Mouse (Mus musculus): ENCODE results near the gene Dcaf11. TPM values are rescaled to one million over a fixed set of nuclear protein-coding genes. Genes with fewer than 3 reads are reported as not detected.

The Dcaf11 gene
- polyA plus RNA-seq, 1 experiment from 2014 or later = 66.2 TPM

DNA sequence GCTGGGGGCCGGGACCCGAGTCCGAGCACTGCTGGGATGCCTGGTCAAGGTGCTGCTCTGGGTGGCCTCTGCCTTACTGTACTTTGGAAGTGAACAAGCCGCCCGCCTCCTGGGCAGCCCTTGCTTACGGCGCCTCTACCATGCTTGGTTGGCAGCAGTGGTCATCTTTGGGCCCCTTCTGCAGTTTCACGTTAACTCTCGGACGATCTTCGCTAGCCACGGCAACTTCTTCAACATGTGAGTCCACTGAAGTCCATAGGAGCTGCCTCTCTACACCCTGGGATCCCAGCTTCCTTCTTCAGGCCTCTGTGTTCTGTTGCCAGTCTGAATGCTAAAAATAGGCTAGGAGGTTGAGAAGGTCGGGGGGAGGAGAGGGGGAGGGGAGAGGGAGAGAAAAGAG is 15.9 kb downstream of the Dcaf11 start:
- Histone ChIP-seq H3K27ac (peak overlapping the region; percentile 98), H3K36me3 (peaks cover 9% of the 10 kb centered on the region), H3K27me3 (no peaks in the 10 kb centered on the region), H3K9me3 (replicated peaks) (no peaks in the 10 kb centered on the region), H3K4me2 (peak overlapping the region; percentile 64), H3K4me3 (peak overlapping the region; percentile 51), H3K9ac (peak overlapping the region; percentile 65), H3K4me1 (replicated peaks) (peaks cover 43% of the 10 kb centered on the region)
- 0 out of 2 replicates have a peak, but pooled peaks have one; percentile 28 for ATAC-seq (replicated peaks; ENCODE audit: insufficient number of reproducible peaks, insufficient read depth, low FRiP score, low read depth)
- 28% methylated on average over 13 of the region's 13 CpGs for WGBS

DNA sequence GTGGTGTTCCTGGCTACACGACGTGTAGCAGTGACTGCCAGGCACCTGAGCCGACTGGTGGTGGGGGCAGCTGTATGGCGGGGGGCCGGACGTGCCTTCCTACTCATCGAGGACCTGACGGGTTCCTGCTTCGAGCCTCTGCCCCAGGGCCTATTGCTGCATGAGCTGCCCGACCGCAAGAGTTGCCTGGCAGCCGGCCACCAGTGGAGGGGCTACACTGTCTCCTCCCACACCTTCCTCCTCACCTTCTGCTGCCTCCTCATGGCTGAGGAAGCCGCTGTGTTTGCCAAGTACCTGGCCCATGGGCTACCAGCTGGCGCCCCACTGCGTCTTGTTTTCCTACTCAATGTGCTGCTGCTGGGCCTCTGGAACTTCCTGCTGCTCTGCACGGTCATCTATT is 16.6 kb downstream of the Dcaf11 start:
- ATAC-seq (replicated peaks; ENCODE audit: insufficient number of reproducible peaks, insufficient read depth, low FRiP score, low read depth) = no peak
- Histone ChIP-seq H3K27me3 (no peaks in the 10 kb centered on the region), H3K4me3 (peak overlapping the region; percentile 51), H3K4me2 (peak overlapping the region; percentile 64), H3K4me1 (replicated peaks) (peaks cover 39% of the 10 kb centered on the region), H3K36me3 (peaks cover 15% of the 10 kb centered on the region), H3K9me3 (replicated peaks) (no peaks in the 10 kb centered on the region), H3K27ac (peak overlapping the region; percentile 98), H3K9ac (peak overlapping the region; percentile 65; the same call in 1 of the 2 replicates)
- WGBS = 50% methylated on average over 16 of the region's 16 CpGs

GRCm38 (mm10) chr14:55577871-55578667 is 18.3 kb downstream of the Dcaf11 start, which contains the start of gene Psme1:
Psme1 (plus strand) TSS chr14:55578123.
- Histone ChIP-seq H3K4me2 (peak within 1 kb of the TSS; percentile 78), H3K9ac (peak within 1 kb of the TSS; percentile 88), H3K27ac (peak within 1 kb of the TSS; percentile 98), H3K4me1 (replicated peaks) (peaks cover 39% of the 10 kb centered on the region), H3K27me3 (no peaks in the 10 kb centered on the region), H3K36me3 (peaks cover 20% of the 10 kb centered on the region), H3K9me3 (replicated peaks) (no peaks in the 10 kb centered on the region), H3K4me3 (peak within 1 kb of the TSS; percentile 79)
- under 1% methylated on average over 32 of the region's 32 CpGs for WGBS
- peak; percentile 84 for ATAC-seq (replicated peaks; ENCODE audit: insufficient number of reproducible peaks, insufficient read depth, low FRiP score, low read depth)

DNA sequence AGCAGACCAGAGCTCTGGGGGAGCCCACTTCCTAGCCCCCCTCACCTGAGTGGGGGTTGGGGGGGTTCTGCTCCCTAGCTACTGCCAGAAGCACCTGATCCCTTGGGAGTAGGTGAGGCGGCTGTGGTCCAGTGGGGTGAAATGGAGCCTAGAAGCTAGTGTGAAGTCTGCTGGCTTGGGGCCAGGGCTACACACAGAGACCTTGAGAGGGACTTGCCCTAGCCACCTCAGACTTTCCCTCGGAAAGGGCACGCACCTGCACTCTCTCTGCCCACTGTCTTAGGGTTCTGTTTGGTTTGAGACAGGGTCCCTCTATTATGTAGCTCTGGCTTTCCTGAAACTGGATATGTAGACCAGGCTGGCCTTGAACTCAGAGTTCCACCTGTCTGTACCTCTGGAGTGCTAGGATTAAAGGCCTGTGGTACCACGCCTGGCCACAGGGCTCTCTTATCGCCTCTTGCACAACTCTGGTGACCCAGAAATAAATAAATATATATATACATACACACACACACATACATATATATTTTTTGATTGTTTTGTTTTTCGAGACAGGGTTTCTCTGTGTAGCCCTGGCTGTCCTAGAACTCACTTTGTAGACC is 19.0 kb downstream of the Dcaf11 start:
- no peaks in the 10 kb centered on the region for H3K27me3 ChIP-seq
- H3K27ac ChIP-seq = peak overlapping the region; percentile 86
- peaks cover 20% of the 10 kb centered on the region for H3K36me3 ChIP-seq
- peak overlapping the region; percentile 88 for H3K9ac ChIP-seq
- 22% methylated on average over 6 of the region's 6 CpGs for WGBS
- H3K4me1 ChIP-seq (replicated peaks) = peaks cover 39% of the 10 kb centered on the region
- H3K4me3 ChIP-seq = peak overlapping the region; percentile 79
- ATAC-seq (replicated peaks; ENCODE audit: insufficient number of reproducible peaks, insufficient read depth, low FRiP score, low read depth) = peak; percentile 28
- H3K4me2 ChIP-seq = peak overlapping the region; percentile 78
- H3K9me3 ChIP-seq (replicated peaks) = no peaks in the 10 kb centered on the region

DNA sequence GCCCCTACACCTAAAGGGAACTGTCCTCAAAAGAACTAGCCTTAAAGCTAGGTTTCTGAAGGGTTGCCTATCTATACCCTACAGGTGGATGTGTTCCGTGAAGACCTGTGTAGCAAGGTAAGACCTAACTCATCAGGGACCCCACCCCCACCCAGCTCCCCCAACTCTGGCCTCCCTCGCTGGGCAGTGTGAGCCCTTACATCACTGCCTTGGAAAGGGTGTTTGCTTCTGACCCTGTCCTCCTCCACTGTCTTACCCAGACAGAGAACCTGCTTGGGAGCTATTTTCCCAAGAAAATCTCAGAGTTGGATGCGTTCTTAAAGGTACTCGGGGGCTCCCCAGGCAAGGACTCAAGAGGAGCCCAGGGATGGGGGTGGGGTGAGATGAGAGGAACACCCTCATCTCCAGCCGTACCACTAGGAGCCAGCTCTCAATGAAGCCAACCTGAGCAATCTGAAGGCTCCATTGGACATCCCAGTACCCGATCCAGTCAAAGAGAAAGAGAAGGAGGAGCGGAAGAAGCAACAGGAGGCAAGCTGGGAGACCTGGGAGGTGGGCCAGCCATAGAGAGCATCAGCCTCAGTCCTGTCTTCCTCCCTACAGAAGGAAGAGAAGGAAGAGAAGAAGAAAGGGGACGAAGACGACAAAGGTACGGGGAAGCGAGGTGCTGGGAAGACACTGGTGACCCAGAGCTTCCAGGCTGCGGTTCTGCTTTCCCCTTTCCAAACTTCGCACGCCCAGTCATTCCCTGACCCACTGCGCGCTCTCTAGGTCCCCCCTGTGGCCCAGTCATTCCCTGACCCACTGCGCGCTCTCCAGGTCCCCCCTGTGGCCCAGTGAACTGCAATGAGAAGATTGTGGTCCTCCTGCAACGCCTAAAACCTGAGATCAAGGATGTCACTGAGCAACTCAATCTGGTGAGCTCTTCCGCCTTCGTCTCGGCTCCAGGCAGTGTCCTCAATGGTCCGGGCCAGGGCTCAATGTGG is 20.0 kb downstream of the Dcaf11 start:
- peaks cover 20% of the 10 kb centered on the region for H3K36me3 ChIP-seq
- no peak overlapping the region for H3K9ac ChIP-seq
- peaks cover 37% of the 10 kb centered on the region for H3K4me1 ChIP-seq (replicated peaks)
- peak overlapping the region; percentile 79; the same call in 1 of the 2 replicates for H3K4me3 ChIP-seq
- H3K27ac ChIP-seq = no peak overlapping the region
- WGBS = 84% methylated on average over 23 of the region's 23 CpGs
- no peak overlapping the region for H3K4me2 ChIP-seq
- ATAC-seq (replicated peaks; ENCODE audit: insufficient number of reproducible peaks, insufficient read depth, low FRiP score, low read depth) = no peak
- no peaks in the 10 kb centered on the region for H3K27me3 ChIP-seq
- H3K9me3 ChIP-seq (replicated peaks) = no peaks in the 10 kb centered on the region

DNA sequence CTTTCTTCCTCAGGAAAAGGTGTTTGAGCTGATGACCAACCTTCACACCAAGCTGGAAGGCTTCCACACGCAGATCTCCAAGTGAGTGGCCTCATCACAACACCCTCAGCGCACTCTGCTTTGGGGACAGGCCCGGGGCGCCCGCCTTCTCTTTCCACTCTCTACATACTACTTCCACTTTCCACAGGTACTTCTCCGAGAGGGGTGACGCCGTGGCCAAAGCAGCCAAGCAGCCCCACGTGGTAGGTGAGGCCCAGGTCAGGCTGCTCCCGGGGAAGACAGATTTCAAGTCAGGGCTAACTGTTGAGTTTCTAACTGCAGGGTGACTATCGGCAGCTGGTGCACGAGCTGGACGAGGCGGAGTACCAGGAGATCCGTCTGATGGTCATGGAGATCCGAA is 20.9 kb downstream of the Dcaf11 start:
- 89% methylated on average over 16 of the region's 16 CpGs for WGBS
- no peak overlapping the region for H3K4me3 ChIP-seq
- H3K4me1 ChIP-seq (replicated peaks) = peaks cover 34% of the 10 kb centered on the region
- H3K27me3 ChIP-seq = no peaks in the 10 kb centered on the region
- H3K9me3 ChIP-seq (replicated peaks) = no peaks in the 10 kb centered on the region
- no peak for ATAC-seq (replicated peaks; ENCODE audit: insufficient number of reproducible peaks, insufficient read depth, low FRiP score, low read depth)
- no peak overlapping the region for H3K4me2 ChIP-seq
- no peak overlapping the region for H3K9ac ChIP-seq
- peaks cover 20% of the 10 kb centered on the region for H3K36me3 ChIP-seq
- no peak overlapping the region for H3K27ac ChIP-seq

- Histone ChIP-seq H3K27me3 (no peaks in the 10 kb centered on the region), H3K9me3 (replicated peaks) (no peaks in the 10 kb centered on the region), H3K4me2 (no peak overlapping the region), H3K4me3 (no peak overlapping the region), H3K9ac (no peak overlapping the region), H3K27ac (no peak overlapping the region), H3K4me1 (replicated peaks) (peaks cover 27% of the 10 kb centered on the region), H3K36me3 (peaks cover 23% of the 10 kb centered on the region)
- WGBS = 74% methylated on average over 9 of the region's 9 CpGs
- no peak for ATAC-seq (replicated peaks; ENCODE audit: insufficient number of reproducible peaks, insufficient read depth, low FRiP score, low read depth)
These were observed 22.3 kb downstream of the Dcaf11 start for GRCm38 (mm10) chr14:55581981-55582681.

- no peak for ATAC-seq (replicated peaks; ENCODE audit: insufficient number of reproducible peaks, insufficient read depth, low FRiP score, low read depth)
- Histone ChIP-seq H3K9ac (peak overlapping the region; percentile 80), H3K36me3 (peaks cover 26% of the 10 kb centered on the region), H3K27me3 (no peaks in the 10 kb centered on the region), H3K9me3 (replicated peaks) (no peaks in the 10 kb centered on the region), H3K4me1 (replicated peaks) (peaks cover 15% of the 10 kb centered on the region), H3K4me3 (peak overlapping the region; percentile 69), H3K4me2 (peak overlapping the region; percentile 89), H3K27ac (peak overlapping the region; percentile 83)
- 46% methylated on average over 5 of the region's 5 CpGs for WGBS
These were observed 24.5 kb downstream of the Dcaf11 start for GRCm38 (mm10) chr14:55584303-55584701.

DNA sequence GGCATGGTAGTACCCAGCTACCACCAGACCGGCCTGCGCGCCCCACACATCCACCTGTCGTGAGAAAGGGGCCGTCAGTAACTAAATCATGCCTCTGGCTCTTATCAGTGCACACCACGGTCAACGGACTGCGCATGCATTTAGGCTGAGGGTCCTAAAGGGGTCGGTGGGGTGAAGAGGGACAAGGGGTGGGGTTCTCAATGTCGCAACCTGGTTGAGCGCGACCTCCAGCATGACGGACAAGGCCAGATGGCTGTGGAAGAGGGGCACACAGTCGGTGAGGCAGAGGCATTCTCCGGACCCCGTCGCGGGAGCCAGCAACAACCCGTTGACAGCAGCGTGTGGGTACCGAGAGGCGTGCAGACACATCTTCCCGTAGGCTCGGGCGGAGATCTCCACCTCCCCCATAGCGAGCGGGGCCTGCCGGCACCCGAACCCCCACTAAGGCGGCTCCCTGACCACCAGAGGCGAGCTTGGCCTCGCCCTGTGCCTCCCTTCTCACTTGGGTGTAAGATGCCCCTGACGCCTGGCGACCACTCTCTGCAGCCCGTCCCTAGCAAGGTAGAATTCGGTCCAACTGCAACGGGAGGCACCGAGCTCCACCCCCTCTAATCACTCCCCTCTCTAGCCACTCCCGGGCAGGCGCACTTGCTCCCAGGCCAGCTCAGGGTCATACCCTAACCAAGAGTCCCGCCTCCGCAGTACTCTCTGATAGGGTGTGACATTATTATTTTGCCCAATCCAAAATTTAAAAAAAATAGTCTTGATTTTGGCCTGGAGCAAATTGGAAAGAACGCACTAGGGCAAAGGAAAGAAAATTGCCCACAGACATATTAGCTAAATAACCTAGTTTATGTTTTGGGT is 25.1 kb downstream of the Dcaf11 start, which contains the start of gene Emc9:
Emc9 (minus strand) TSS at position 601 of the 864 bp plus-strand sequence.
- H3K27ac ChIP-seq = peak within 1 kb of the TSS; percentile 83
- H3K4me2 ChIP-seq = peak within 1 kb of the TSS; percentile 89
- H3K9ac ChIP-seq = peak within 1 kb of the TSS; percentile 80
- peaks cover 17% of the 10 kb centered on the region for H3K4me1 ChIP-seq (replicated peaks)
- no peaks in the 10 kb centered on the region for H3K27me3 ChIP-seq
- ATAC-seq (replicated peaks; ENCODE audit: insufficient number of reproducible peaks, insufficient read depth, low FRiP score, low read depth) = peak; percentile 78
- peak within 1 kb of the TSS; percentile 69 for H3K4me3 ChIP-seq
- H3K36me3 ChIP-seq = peaks cover 24% of the 10 kb centered on the region
- 3% methylated on average over 43 of the region's 43 CpGs for WGBS
- H3K9me3 ChIP-seq (replicated peaks) = no peaks in the 10 kb centered on the region

DNA sequence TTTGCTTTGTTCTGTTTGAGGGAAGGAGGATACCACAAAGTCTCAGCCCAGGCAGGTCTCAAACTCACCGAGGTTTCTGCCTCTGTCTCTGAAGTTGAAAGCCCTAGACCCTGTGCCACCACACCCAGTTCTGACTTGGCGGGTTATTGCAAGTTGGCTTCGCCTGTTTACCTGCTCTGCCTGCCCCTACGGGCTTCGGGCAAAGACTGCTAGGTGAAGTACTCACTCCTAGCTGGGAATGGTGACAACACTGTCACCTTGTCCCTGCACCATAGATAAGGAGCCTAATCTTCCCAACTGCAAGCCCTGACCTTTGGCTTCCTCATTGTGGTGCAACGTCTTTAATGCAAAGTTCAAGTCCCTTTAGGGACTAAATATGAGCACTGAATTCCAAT is 25.8 kb downstream of the Dcaf11 start:
- peak overlapping the region; percentile 83 for H3K27ac ChIP-seq
- H3K4me3 ChIP-seq = peak overlapping the region; percentile 69; the same call in 1 of the 2 replicates
- no peaks in the 10 kb centered on the region for H3K27me3 ChIP-seq
- peaks cover 18% of the 10 kb centered on the region; the same call in 1 of the 2 replicates for H3K36me3 ChIP-seq
- peak overlapping the region; percentile 89 for H3K4me2 ChIP-seq
- peaks cover 23% of the 10 kb centered on the region for H3K4me1 ChIP-seq (replicated peaks)
- no peak for ATAC-seq (replicated peaks; ENCODE audit: insufficient number of reproducible peaks, insufficient read depth, low FRiP score, low read depth)
- no peaks in the 10 kb centered on the region for H3K9me3 ChIP-seq (replicated peaks)
- H3K9ac ChIP-seq = no peak overlapping the region
- 47% methylated on average over 6 of the region's 6 CpGs for WGBS

All from heart, embryonic 15.5 days (tissue).